Comparison of ENCODE assay signal across 8 mouse cellular contexts in the genomic region with DNA sequence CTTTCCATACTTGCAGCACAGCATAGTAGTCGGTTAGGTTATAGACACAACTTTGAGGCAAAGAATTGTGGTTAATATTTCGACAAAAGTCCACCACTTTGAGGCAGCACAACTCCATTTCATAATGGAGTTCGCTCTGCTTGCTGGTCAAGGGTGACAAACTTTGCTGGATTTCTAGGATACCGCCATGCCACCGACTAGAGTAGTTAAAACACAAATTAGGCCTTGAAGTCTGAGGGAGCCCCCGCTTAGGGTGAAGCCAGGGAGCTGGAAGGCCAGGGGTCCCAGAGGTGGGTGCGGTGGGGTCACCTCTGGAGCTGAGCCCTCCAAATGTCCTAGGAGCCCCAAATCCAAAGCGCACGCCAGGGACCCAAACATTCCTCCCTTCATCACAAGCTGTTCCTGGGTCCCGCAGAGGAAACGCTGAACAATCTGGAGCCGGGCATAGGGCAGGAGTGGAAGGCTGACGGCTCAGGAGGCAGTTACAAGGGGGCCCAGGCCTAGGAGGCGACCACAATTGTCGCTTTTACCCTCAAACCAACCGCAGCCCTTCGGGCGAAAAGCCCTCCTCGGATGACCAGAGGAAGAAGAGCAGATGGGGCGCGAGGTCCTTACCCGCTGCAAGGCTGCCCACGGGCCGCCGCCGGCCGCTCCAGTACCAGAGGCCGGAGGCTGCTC. TPM values are rescaled to one million over a fixed set of nuclear protein-coding genes. Genes with fewer than 3 reads are reported as not detected.
DNase-seq lines count a peak whose midpoint lies in the region; ATAC-seq and TF ChIP-seq lines count a peak whose summit lies in the region.

No protein-coding gene starts in this region.

- no peaks in the 10 kb centered on the region for H3K9me3 ChIP-seq in erythroblast, embryonic 14.5 days (ENCODE audit: control insufficient read depth, low read length)
- no peaks in the 10 kb centered on the region for H3K9me3 ChIP-seq in intestine, embryonic 16.5 days (ENCODE audit: control insufficient read depth, low read length)

- peaks cover 2% of the 10 kb centered on the region for H3K36me3 ChIP-seq in erythroblast, embryonic 14.5 days (ENCODE audit: control insufficient read depth)
- no peaks in the 10 kb centered on the region for H3K36me3 ChIP-seq in intestine, embryonic 16.5 days (ENCODE audit: control insufficient read depth, insufficient read depth, low read length)

- H3K4me2 ChIP-seq in intestine, embryonic 16.5 days (ENCODE audit: low read depth, low read length) = peak overlapping the region; percentile 76

- H3K4me1 ChIP-seq in erythroblast, embryonic 14.5 days (ENCODE audit: control insufficient read depth) = peaks cover 27% of the 10 kb centered on the region
- peaks cover 2% of the 10 kb centered on the region; the same call in 1 of the 2 replicates for H3K4me1 ChIP-seq in intestine, embryonic 16.5 days (ENCODE audit: control insufficient read depth, insufficient read depth, low read length)

- POLR2A ChIA-PET in Patski (lab: Charles Lee) = no interaction called here

- DNase-seq in layer of hippocampus, adult 2 months (ENCODE audit: low spot score in 2 of 2) = no peak
- DNase-seq in layer of hippocampus, postnatal 25 days (ENCODE audit: extremely low spot score in 1 of 2, low spot score in 1 of 2) = no peak
- no peak for DNase-seq in Patski (ENCODE audit: low read depth, low spot score)
- DNase-seq in lung, postnatal 36 days = peak; percentile 23
- no peak for DNase-seq in yolk sac, embryonic 10.5 days (ENCODE audit: low spot score)
- no peak for DNase-seq in adrenal gland, adult 18-20 months (ENCODE audit: low spot score in 2 of 2)

- CTCF ChIA-PET in Patski (lab: Charles Lee) = interaction anchor here (1.3 to 2.1 kb wide), 2 partner anchors 201 to 281 kb away, joined by 3 to 4 read pairs; no protein-coding TSS in a partner anchor

- H3K4me3 ChIP-seq in layer of hippocampus, adult 2 months = peak overlapping the region; percentile 65
- H3K4me3 ChIP-seq in erythroblast, embryonic 14.5 days (replicated peaks) = peak overlapping the region; percentile 90
- peak overlapping the region; percentile 70 for H3K4me3 ChIP-seq in intestine, embryonic 16.5 days (ENCODE audit: low read length)

- H3K27ac ChIP-seq in layer of hippocampus, adult 2 months = peak overlapping the region; percentile 91
- peak overlapping the region; percentile 87 for H3K27ac ChIP-seq in intestine, embryonic 16.5 days (ENCODE audit: low read length)

- H3K27me3 ChIP-seq in Patski = no peaks in the 10 kb centered on the region
- no peaks in the 10 kb centered on the region for H3K27me3 ChIP-seq in erythroblast, embryonic 14.5 days (ENCODE audit: control insufficient read depth)
- no peaks in the 10 kb centered on the region for H3K27me3 ChIP-seq in intestine, embryonic 16.5 days (replicated peaks; ENCODE audit: control insufficient read depth, insufficient read depth, low read length)

- H3K9ac ChIP-seq in intestine, embryonic 16.5 days (ENCODE audit: low read depth, low read length) = peak overlapping the region; percentile 89

- TF ChIP-seq CTCF in layer of hippocampus, adult 2 months (conservative IDR thresholded peaks at IDR 0.05) = 0 out of 2 replicates have a peak, but pooled peaks have one; percentile 20
- no peak for TF ChIP-seq CTCF in Patski (IDR thresholded peaks at IDR 0.05)

- in situ Hi-C loops in Patski (cut with MboI; ENCODE audit: low pct_unique_long_range_greater_than_20kb) = no loop called here

- ATAC-seq in Patski = peak; percentile 42
- ATAC-seq in intestine, embryonic 16.5 days = peak; percentile 58

- WGBS in intestine, embryonic 16.5 days = under 1% methylated on average over 27 of the region's 28 CpGs

RNA-seq across cellular contexts. Expression of a gene that starts 0.5 kb away (rescaled TPM):
- total RNA-seq in layer of hippocampus, adult 2 months (2021) = 10 to 100 TPM; 44.4 to 44.9 TPM
- total RNA-seq in layer of hippocampus, postnatal 25 days (2021) = 10 to 100 TPM; 42.1 to 45.7 TPM
- 136 TPM for polyA plus RNA-seq in Patski (2021)
- polyA plus RNA-seq in erythroblast, embryonic 14.5 days (2012) = 0.26 and 0.50 TPM in 2 replicates
- 148 and 151 TPM in 2 replicates for polyA plus RNA-seq in intestine, embryonic 16.5 days (2015; fragmentation: Nextera tagmentation; extraction: Ambion mirVana)
- total RNA-seq in adrenal gland, adult 18-20 months (2021) = 100 to 1,000 TPM; 181 to 189 TPM
